Mouse (Mus musculus): ENCODE measurements around the gene Rars. TPM values are rescaled to one million over a fixed set of nuclear protein-coding genes. Genes with fewer than 3 reads are reported as not detected.

The Rars gene
- polyA plus RNA-seq, 1 experiment from 2014 or later, result 132 TPM

DNA sequence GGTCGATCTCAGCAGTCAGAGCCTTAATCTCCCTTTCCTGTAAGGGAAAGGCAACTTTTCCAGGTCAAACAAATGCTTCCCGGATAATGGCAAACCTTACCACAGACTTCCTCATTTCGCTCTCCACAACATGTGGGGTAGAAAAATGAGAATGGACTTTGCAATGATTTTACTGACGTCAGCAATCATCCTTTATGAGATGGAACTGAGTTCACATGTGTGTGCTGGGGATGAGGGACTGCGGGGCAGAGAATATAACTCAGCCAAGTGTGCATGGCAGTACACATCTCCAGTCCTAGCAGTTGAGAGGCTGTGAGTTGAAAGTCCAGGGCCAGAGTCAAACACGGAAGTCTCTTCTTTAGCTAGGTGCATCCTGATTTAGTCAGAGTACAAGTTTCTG lies 1.0 kb downstream of the Rars start:
- DNase-seq (ENCODE audit: low spot score), result no peak
- peak overlapping the region; percentile 22; the same call in 1 of the 2 replicates for H3K9ac ChIP-seq (replicated peaks; ENCODE audit: low read length)
- no peaks in the 10 kb centered on the region for H3K36me3 ChIP-seq (replicated peaks; ENCODE audit: control insufficient read depth, insufficient read depth, low read depth, low read length)
- no peaks in the 10 kb centered on the region for H3K27me3 ChIP-seq (ENCODE audit: control insufficient read depth, insufficient read depth, low read length)
- no peak for ATAC-seq (replicated peaks; ENCODE audit: insufficient number of reproducible peaks, low FRiP score, low TSS enrichment, low read depth)
- H3K9me3 ChIP-seq (replicated peaks; ENCODE audit: control insufficient read depth, low read length), result no peaks in the 10 kb centered on the region
- H3K4me2 ChIP-seq (ENCODE audit: low read depth, low read length), result peak overlapping the region; percentile 64
- H3K4me3 ChIP-seq (ENCODE audit: low read depth, low read length), result peak overlapping the region; percentile 96
- H3K27ac ChIP-seq (replicated peaks; ENCODE audit: low read depth, low read length), result no peak overlapping the region
- H3K4me1 ChIP-seq (ENCODE audit: control insufficient read depth, insufficient read depth, low read length), result no peaks in the 10 kb centered on the region
- WGBS, result 88% methylated on average over 6 of the region's 6 CpGs

DNA sequence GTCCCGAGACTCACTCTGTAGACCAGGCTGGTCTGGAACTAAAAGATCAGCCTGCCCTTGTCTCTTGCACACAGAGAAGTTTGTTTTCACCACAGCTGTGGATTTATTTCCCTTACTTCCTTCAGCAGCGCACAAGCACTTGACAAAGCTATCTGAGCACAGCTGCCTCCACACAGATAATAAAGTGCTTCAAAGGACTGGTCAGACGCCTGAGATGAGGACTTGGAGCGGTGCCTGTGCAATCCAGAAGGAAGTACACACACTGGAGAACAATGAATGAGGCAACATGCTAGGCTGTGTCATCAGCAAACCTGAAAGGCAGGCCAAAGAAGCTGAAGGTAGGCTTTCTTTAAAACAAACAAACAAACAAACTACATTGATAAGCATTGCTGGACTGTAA lies 2.2 kb downstream of the Rars start:
- Histone ChIP-seq H3K4me3 (ENCODE audit: low read depth, low read length) (no peak overlapping the region), H3K4me1 (ENCODE audit: control insufficient read depth, insufficient read depth, low read length) (no peaks in the 10 kb centered on the region), H3K36me3 (replicated peaks; ENCODE audit: control insufficient read depth, insufficient read depth, low read depth, low read length) (no peaks in the 10 kb centered on the region), H3K9me3 (replicated peaks; ENCODE audit: control insufficient read depth, low read length) (no peaks in the 10 kb centered on the region), H3K9ac (replicated peaks; ENCODE audit: low read length) (no peak overlapping the region), H3K27ac (replicated peaks; ENCODE audit: low read depth, low read length) (no peak overlapping the region), H3K27me3 (ENCODE audit: control insufficient read depth, insufficient read depth, low read length) (no peaks in the 10 kb centered on the region), H3K4me2 (ENCODE audit: low read depth, low read length) (no peak overlapping the region)
- ATAC-seq (replicated peaks; ENCODE audit: insufficient number of reproducible peaks, low FRiP score, low TSS enrichment, low read depth), result no peak
- WGBS, result 81% methylated on average over 4 of the region's 4 CpGs
- no peak for DNase-seq (ENCODE audit: low spot score)

DNA sequence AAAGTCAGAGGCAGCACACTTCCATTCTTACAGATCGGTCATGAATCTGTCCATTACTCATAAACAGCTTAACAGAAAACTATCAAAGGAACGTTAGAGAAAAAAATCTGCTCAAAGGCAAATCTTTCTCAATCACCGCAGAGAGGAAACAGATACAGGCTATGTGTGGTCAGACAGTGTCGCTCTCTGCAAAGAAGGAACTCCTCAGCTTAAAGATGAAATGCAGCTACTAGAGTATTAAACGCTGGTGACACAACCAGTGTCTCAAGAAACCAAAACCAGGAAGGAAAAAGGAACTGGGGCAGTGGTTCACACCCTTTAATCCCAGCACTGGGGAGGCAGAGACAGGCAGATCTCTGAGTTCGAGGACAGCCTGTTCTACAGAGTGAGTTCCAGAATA lies 6.6 kb downstream of the Rars start:
- ATAC-seq (replicated peaks; ENCODE audit: insufficient number of reproducible peaks, low FRiP score, low TSS enrichment, low read depth), result no peak
- no peak for DNase-seq (ENCODE audit: low spot score)
- H3K9ac ChIP-seq (replicated peaks; ENCODE audit: low read length), result no peak overlapping the region
- 94% methylated on average over 6 of the region's 6 CpGs for WGBS
- no peaks in the 10 kb centered on the region for H3K4me1 ChIP-seq (ENCODE audit: control insufficient read depth, insufficient read depth, low read length)
- H3K4me2 ChIP-seq (ENCODE audit: low read depth, low read length), result no peak overlapping the region
- H3K9me3 ChIP-seq (replicated peaks; ENCODE audit: control insufficient read depth, low read length), result no peaks in the 10 kb centered on the region
- H3K27ac ChIP-seq (replicated peaks; ENCODE audit: low read depth, low read length), result no peak overlapping the region
- peaks cover 12% of the 10 kb centered on the region for H3K36me3 ChIP-seq (replicated peaks; ENCODE audit: control insufficient read depth, insufficient read depth, low read depth, low read length)
- no peak overlapping the region for H3K4me3 ChIP-seq (ENCODE audit: low read depth, low read length)
- no peaks in the 10 kb centered on the region for H3K27me3 ChIP-seq (ENCODE audit: control insufficient read depth, insufficient read depth, low read length)

DNA sequence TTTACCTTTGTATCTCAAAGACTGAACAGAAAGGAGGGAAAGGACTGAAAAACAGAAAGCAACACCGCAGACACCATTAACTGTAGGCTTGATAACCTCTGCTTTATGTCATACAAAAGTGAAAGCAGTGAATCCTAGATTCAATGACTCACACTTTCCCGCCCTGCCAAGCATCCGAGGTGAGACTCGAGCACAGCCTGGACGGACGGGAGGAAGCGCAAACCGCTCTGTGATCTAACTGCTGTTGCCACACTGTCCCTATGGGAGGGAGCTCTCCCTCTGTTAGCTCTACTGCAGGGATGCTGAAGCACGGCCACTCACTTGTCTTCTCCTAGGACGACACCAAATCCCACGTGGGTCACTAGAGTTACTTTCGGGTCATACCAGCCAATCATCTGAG lies 18.0 kb downstream of the Rars start:
- Histone ChIP-seq H3K4me1 (ENCODE audit: control insufficient read depth, insufficient read depth, low read length) (no peaks in the 10 kb centered on the region), H3K27ac (replicated peaks; ENCODE audit: low read depth, low read length) (no peak overlapping the region), H3K9me3 (replicated peaks; ENCODE audit: control insufficient read depth, low read length) (no peaks in the 10 kb centered on the region), H3K4me3 (ENCODE audit: low read depth, low read length) (no peak overlapping the region), H3K9ac (replicated peaks; ENCODE audit: low read length) (no peak overlapping the region), H3K27me3 (ENCODE audit: control insufficient read depth, insufficient read depth, low read length) (no peaks in the 10 kb centered on the region), H3K36me3 (replicated peaks; ENCODE audit: control insufficient read depth, insufficient read depth, low read depth, low read length) (peaks cover 7% of the 10 kb centered on the region), H3K4me2 (ENCODE audit: low read depth, low read length) (no peak overlapping the region)
- DNase-seq (ENCODE audit: low spot score) (no peak), ATAC-seq (replicated peaks; ENCODE audit: insufficient number of reproducible peaks, low FRiP score, low TSS enrichment, low read depth) (no peak)
- 94% methylated on average over 12 of the region's 12 CpGs for WGBS

DNA sequence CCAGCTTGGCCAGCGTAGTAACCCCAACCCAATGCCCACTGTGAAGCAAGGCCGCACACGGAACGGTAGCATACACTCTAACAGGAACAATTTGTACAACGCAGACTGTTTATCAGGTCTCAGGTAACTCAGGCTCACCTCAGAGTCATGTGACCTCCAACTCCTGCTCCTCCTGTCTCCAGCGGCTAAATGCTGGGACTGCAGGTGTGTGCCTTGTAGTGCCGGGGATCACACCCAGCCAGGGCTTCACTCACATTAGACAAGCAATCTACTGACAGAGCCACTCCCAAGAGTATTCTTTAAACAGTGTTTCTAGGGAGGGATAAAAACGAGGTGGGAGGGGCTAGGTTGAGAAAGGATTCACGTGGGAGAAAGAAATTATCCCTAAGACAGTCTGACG lies 22.8 kb downstream of the Rars start:
- H3K27me3 ChIP-seq (ENCODE audit: control insufficient read depth, insufficient read depth, low read length), result no peaks in the 10 kb centered on the region
- DNase-seq (ENCODE audit: low spot score) (no peak), ATAC-seq (replicated peaks; ENCODE audit: insufficient number of reproducible peaks, low FRiP score, low TSS enrichment, low read depth) (no peak)
- H3K4me1 ChIP-seq (ENCODE audit: control insufficient read depth, insufficient read depth, low read length), result no peaks in the 10 kb centered on the region
- 88% methylated on average over 10 of the region's 10 CpGs for WGBS
- no peak overlapping the region for H3K4me2 ChIP-seq (ENCODE audit: low read depth, low read length)
- no peaks in the 10 kb centered on the region for H3K9me3 ChIP-seq (replicated peaks; ENCODE audit: control insufficient read depth, low read length)
- H3K9ac ChIP-seq (replicated peaks; ENCODE audit: low read length), result no peak overlapping the region
- no peak overlapping the region for H3K4me3 ChIP-seq (ENCODE audit: low read depth, low read length)
- no peak overlapping the region for H3K27ac ChIP-seq (replicated peaks; ENCODE audit: low read depth, low read length)
- peaks cover 3% of the 10 kb centered on the region; the same call in 1 of the 2 replicates for H3K36me3 ChIP-seq (replicated peaks; ENCODE audit: control insufficient read depth, insufficient read depth, low read depth, low read length)

DNA sequence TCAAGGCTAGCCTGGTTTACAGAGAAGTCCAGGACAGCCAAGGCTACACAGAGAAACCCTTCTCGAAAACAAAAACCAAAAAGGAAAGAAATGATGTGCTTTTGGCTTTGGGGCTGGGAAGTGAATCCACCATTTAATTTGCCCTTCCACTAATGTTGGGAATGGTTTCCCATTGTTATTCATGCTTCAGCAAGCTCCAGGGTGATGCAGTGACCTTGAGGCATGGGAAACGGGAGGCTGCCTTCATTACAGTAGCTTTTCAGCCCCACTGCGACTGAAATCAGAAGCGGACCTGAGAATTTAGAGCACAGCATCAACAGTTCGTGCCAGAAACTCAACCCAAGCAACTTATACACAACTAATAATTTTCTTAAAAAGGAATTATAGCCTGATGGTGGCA lies 33.0 kb downstream of the Rars start:
- Histone ChIP-seq H3K36me3 (replicated peaks; ENCODE audit: control insufficient read depth, insufficient read depth, low read depth, low read length) (no peaks in the 10 kb centered on the region), H3K27me3 (ENCODE audit: control insufficient read depth, insufficient read depth, low read length) (peaks cover 27% of the 10 kb centered on the region), H3K4me1 (ENCODE audit: control insufficient read depth, insufficient read depth, low read length) (peaks cover 2% of the 10 kb centered on the region; the same call in 1 of the 2 replicates), H3K4me2 (ENCODE audit: low read depth, low read length) (no peak overlapping the region), H3K9me3 (replicated peaks; ENCODE audit: control insufficient read depth, low read length) (no peaks in the 10 kb centered on the region), H3K9ac (replicated peaks; ENCODE audit: low read length) (no peak overlapping the region), H3K4me3 (ENCODE audit: low read depth, low read length) (no peak overlapping the region), H3K27ac (replicated peaks; ENCODE audit: low read depth, low read length) (no peak overlapping the region)
- 76% methylated on average over 5 of the region's 5 CpGs for WGBS
- no peak for DNase-seq (ENCODE audit: low spot score)
- ATAC-seq (replicated peaks; ENCODE audit: insufficient number of reproducible peaks, low FRiP score, low TSS enrichment, low read depth), result no peak

DNA sequence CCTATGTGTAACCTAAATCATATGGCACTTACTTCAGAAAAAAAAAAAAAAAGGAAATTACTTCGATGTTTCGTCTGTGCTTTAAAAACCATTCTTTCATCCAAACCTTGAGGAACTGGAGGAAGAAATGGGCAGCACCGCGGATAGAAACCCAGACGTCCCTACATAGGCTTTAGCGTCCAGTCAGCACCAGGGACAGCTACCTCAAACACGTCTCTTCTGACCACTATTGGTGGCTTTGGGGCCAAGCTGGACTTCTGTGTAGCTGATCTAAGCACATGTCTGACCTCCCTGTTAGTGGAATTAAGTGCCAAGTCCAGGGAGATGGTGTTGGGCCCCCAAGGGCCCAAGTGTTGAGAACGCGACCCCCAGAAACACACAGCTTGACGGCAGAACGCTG lies 35.4 kb downstream of the Rars start, which contains the start of gene Fbll1:
Gene Fbll1 (minus strand): TSS at position 11 of the 400 bp plus-strand sequence.
- DNase-seq (ENCODE audit: low spot score) (peak; percentile 88), ATAC-seq (replicated peaks; ENCODE audit: insufficient number of reproducible peaks, low FRiP score, low TSS enrichment, low read depth) (no peak)
- Histone ChIP-seq H3K4me1 (ENCODE audit: control insufficient read depth, insufficient read depth, low read length) (peaks cover 2% of the 10 kb centered on the region; the same call in 1 of the 2 replicates), H3K4me3 (ENCODE audit: low read depth, low read length) (peak within 1 kb of the TSS; percentile 42), H3K9me3 (replicated peaks; ENCODE audit: control insufficient read depth, low read length) (no peaks in the 10 kb centered on the region), H3K4me2 (ENCODE audit: low read depth, low read length) (peak within 1 kb of the TSS; percentile 76), H3K27me3 (ENCODE audit: control insufficient read depth, insufficient read depth, low read length) (peaks cover 34% of the 10 kb centered on the region), H3K27ac (replicated peaks; ENCODE audit: low read depth, low read length) (no peak within 1 kb of the TSS), H3K36me3 (replicated peaks; ENCODE audit: control insufficient read depth, insufficient read depth, low read depth, low read length) (no peaks in the 10 kb centered on the region), H3K9ac (replicated peaks; ENCODE audit: low read length) (no peak within 1 kb of the TSS)
- WGBS, result 16% methylated on average over 11 of the region's 11 CpGs

DNA sequence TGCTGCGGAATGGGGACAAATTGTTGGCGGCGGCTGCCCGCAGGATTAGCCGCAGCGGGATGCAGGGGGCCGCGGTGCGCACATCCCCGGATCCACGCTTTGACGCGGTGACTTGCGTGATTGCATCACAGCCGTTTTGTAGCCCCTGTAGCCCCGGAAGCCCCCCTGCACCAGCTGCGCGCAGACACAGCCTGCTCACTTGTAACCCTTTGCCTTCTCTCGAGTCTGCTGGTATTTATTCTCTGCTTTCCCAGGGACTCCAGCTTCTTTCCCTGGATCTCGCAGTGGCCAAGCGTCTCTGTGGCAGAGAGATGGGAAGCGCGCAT lies 35.8 kb downstream of the Rars start:
- Histone ChIP-seq H3K9me3 (replicated peaks; ENCODE audit: control insufficient read depth, low read length) (no peaks in the 10 kb centered on the region), H3K36me3 (replicated peaks; ENCODE audit: control insufficient read depth, insufficient read depth, low read depth, low read length) (no peaks in the 10 kb centered on the region), H3K4me3 (ENCODE audit: low read depth, low read length) (peak overlapping the region; percentile 42), H3K9ac (replicated peaks; ENCODE audit: low read length) (no peak overlapping the region), H3K4me1 (ENCODE audit: control insufficient read depth, insufficient read depth, low read length) (peaks cover 2% of the 10 kb centered on the region; the same call in 1 of the 2 replicates), H3K4me2 (ENCODE audit: low read depth, low read length) (peak overlapping the region; percentile 76), H3K27ac (replicated peaks; ENCODE audit: low read depth, low read length) (no peak overlapping the region), H3K27me3 (ENCODE audit: control insufficient read depth, insufficient read depth, low read length) (peaks cover 34% of the 10 kb centered on the region)
- no peak for ATAC-seq (replicated peaks; ENCODE audit: insufficient number of reproducible peaks, low FRiP score, low TSS enrichment, low read depth)
- 2% methylated on average over 23 of the region's 23 CpGs for WGBS
- peak; percentile 9 for DNase-seq (ENCODE audit: low spot score)

Measured in embryonic facial prominence, embryonic 11.5 days (tissue).